Mouse (Mus musculus): ENCODE data around the gene Tha1.
A peak's percentile ranks its signal among the peaks of the same experiment; 100 is the strongest.
"Not testable (repeated sequence)": the region's sequence is repeated elsewhere in the genome, so short reads cannot be mapped to it uniquely, and the experiment has no call there.

Gene Tha1

DNA sequence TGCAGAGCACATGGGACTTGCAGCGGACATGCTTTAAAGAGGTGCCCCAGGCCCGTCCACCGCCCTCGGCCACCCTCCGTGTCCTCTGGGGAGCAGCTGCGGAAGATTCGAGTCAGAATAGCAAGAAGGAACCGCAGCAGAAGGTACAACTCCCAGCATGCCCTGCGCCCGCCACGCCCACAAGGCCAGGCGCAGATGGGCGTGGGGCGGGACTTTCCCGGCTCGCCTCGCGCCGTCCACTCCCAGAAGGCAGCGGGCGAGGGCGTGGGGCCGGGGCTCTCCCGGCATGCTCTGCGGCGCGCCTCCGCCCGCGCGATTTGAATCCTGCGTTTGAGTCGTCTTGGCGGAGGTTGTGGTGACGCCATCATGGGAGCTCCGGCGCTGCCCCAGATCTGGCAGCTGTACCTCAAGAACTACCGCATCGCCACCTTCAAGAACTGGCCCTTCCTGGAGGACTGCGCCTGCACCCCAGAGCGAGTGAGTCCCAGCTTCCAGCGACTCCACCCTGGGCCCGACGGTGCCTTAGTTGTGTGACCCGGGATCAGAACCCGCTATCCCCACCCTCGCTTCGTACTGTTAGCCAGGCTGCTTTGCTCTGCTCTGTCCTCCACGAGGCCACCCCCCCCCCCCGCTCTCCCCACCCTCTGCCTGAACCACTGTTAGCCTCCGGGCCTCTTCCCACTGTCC lies 24.2 kb downstream of the Tha1 start, which contains the start of gene Birc5:
Gene Birc5, plus strand, starts transcription at position 267 of the 687 bp plus-strand sequence.
- peak; percentile 94 to 97 for DNase-seq (ENCODE audit: low read depth in 2 of 2, low spot score in 2 of 2)

DNA sequence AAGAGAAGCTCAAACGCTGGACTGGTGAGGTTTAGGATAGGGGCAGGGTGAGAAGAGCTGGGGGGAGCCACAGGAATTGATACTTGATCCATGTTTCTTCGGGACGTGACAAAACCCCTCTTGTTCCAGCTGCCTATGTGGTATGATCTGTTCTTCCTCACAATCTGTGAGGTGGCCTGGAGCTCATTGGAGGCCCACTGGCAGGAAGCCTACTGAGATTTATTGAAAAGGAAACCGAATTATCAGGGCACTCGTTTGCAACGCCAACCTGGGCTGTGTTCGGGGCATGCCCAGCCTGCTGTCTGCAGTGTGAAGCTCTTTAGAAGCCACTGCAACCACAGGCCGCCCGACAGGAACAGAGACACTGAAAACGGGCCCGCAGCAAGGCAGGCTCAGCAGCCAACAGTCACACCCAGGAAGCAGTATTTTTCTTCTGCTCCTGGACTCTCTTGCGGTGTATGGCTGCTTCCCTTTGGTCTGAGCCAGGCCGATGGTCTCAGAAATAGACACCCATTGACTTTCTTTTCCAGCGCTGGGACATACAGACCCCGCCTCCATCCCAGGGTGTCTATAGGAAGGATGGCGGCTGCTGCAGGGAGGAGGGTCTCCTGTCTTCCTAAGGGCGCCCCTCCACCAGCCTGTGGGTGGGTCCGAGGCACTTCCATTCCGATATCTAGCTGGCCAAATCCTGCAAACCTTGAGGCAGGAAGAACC lies 24.9 kb downstream of the Tha1 start:
- peak; percentile 47 to 57 for DNase-seq (ENCODE audit: low read depth in 2 of 2, low spot score in 2 of 2)

DNA sequence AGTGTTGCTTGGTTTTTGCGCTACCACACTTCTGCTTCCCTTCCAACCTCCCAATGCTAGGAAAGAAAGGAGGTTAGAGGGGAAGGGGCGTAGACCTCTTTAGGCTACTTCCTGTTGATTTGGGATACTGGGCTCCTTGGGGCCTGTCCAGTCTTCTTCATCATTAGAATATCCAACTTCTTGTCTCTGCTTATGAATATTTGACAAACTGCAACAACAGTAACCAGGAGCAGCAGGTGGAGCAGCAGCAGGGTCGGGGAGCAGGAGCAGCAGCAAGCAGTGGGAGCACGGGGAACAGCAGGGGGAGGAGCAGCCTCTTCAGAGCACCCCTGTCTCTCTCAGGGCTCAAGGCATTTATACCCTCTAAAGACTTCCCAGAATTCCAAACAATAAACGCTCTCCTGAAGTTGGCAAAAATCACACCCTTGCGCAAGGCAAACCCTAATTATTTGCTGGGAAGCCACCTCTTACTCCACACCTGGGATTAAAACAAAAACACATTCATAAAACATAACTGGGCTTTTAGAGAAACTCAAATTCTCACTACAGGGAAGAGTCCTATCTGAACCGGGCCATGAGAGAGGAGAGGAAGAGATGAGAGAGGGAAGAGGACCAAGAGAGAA lies 25.6 kb downstream of the Tha1 start:
- no peak for DNase-seq (ENCODE audit: low read depth in 2 of 2, low spot score in 2 of 2)

DNA sequence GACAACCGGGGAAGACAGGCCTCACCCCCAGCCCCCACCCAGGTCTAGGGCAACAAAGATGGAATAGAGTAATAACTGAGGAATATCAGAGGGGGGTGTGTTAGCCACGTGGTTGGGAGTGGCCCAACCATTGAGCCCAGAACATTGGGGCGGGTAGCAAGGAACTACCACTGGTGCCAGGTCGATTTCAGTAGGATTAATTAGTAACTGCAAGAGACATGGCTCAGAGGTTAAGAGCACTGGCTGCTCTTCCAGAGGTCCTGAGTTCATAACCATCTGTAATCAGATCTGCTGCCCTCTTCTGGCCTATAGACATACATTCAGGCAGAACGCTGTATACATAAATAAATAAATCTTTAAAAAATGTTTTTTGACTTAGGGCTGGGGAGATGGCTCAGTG lies 26.6 kb downstream of the Tha1 start:
- no peak for DNase-seq (ENCODE audit: low read depth in 2 of 2, low spot score in 2 of 2)

DNA sequence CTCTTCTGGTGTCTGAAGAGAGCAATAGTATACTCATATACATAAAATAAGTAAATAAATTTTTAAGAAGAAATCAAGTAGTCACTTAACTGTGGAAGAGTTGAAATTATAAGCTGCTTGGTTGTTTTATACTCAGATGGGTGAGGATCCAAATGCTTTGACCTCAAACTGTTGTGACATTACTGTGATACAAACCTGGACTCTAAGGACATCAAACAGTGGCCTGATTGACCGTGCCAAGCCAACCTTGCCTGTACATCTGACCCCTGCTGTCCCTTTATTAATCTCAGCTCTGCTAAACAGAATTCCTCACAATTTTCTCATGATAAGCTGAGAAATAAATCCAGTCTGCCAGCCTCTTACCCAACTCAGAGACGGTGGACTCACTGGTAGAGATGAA lies 27.6 kb downstream of the Tha1 start:
- DNase-seq (ENCODE audit: low read depth in 2 of 2, low spot score in 2 of 2), result no peak

DNA sequence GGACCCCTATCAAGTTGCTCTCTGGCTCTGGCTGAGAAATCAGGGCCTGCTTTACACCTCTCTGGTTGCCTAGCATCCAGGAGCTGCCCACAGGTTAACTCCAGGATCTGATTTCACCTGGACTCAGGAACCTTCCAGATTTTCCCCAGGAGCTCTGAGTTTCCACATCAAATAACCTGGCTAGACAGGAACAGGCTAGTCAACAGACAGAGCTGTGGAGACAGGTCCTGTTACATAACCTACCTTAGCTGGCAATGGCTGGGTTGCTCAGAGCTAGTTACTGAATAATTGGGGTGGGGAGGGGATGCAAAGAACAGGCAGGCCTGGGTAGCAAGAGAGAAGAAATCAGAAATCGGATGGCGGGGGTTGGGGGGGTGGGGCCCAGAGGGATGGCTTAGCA lies 28.3 kb downstream of the Tha1 start:
- DNase-seq (ENCODE audit: low read depth in 2 of 2, low spot score in 2 of 2), result no peak

DNA sequence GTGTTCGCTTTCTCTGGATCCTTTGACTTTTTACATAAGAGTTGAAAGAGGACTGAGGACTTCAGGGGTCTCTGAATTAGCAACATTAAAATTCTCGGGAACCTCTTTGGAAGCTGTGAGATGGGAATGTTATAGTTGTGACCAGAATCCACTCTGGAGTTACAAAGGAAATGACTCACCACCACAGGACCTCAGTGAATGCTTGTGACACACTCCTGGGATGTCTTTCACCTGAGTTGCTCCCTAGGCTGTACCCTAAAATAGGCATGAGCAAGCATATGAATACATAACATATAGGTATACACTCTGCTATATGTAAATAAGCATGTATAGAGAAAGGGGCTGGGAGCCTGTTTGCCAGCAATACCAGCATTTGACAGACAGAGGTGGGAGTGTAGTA lies 29.8 kb downstream of the Tha1 start:
- no peak for DNase-seq (ENCODE audit: low read depth in 2 of 2, low spot score in 2 of 2)

DNA sequence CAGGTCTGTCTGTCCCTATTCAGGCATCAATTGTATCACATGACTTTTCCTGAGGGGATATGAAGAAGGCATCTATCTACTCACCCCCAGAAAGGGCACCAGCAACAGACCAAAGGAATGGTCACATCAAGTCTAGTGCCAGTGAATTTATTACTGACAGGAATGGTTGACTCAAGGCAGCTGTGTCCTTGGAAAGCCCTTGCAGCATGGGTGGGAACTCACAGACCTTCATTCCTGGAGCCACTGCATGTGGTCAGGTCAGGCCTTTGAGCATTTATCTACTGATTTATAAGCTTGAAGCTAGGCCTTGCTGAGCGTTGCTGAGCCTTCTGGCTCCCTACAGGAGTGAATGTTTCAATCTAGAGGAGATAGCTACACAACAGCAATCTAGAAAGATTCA lies 32.4 kb downstream of the Tha1 start:
- no peak for DNase-seq (ENCODE audit: low read depth in 2 of 2, low spot score in 2 of 2)

DNA sequence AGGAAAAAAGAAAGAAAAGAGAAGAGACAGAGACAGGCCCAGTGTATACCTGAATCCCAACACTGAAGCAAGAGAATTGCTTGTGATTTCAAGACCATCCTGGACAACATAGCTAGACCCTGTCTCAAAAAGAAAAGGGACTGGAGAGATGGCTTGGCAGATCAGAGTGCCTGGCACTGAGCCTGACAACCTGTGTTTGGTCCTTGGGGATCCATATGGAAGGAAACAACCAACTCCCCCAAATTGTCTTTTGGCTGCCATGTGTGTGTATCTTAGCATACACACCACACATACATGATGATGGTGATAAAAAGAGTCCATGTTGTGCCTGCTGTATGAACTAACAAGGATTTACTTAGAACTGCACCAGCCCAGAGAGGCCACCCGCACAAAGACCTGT lies 34.3 kb downstream of the Tha1 start:
- no peak for DNase-seq (ENCODE audit: low read depth in 2 of 2, low spot score in 2 of 2)

DNA sequence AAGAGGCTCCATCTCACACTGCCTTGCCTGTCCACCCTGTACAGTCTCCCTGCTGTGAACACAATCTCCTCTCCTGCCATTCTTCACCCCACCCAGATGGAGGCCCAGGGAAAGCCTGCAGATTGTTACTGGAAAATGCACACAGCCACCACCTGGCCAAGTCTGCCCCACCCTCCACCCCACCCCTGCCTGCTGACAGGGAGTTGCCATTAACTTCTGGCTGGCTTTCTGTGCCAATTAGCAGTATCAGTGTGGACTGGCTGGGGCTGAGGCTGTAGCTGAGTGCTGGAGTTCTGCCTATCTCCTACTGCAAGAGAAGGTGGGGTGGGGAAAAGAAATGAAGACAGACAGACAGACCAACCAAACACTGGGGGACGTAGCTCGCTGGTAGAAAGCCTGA lies 34.7 kb downstream of the Tha1 start:
- DNase-seq (ENCODE audit: low read depth in 2 of 2, low spot score in 2 of 2), result no peak

DNA sequence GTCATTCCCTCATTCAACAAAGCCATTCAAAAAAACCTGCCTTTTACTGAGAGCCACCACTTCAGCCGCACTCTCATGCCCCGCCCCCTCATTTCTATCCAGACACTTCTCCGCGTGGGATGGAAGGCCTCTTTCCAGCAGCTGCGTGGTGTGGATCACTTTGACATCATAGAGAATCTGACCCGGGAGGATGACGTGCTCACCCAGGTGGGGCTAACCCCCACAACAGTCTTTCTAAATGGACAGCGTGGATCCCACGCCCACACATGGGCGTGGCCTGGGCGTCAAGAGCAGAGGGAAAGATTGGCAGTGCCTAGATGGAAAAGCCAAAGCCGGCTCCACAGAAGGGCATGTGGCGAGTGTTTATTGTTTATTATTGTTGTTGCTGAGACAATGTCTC lies 37.0 kb downstream of the Tha1 start:
- DNase-seq (ENCODE audit: low read depth in 2 of 2, low spot score in 2 of 2), result no peak

DNA sequence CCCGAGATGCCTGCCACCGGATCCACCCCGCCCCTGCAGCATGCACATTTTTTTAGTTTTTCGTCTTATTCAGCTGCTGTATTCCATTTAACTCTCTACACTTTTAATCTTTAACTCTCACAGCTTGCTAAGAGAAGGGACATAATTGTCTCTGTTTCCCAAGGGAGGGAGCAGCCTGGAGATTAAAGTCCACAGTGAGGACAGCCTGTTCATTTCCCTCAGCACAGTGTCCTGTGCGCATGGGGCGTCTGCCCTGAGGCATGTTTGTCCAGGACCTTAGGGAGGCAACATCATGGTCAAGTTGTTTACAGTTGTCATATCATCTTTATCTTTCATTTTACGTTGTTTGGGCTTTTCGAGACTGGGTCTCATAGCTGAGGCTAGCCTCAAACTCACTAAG lies 39.2 kb downstream of the Tha1 start:
- no peak for DNase-seq (ENCODE audit: low read depth in 2 of 2, low spot score in 2 of 2)

DNA sequence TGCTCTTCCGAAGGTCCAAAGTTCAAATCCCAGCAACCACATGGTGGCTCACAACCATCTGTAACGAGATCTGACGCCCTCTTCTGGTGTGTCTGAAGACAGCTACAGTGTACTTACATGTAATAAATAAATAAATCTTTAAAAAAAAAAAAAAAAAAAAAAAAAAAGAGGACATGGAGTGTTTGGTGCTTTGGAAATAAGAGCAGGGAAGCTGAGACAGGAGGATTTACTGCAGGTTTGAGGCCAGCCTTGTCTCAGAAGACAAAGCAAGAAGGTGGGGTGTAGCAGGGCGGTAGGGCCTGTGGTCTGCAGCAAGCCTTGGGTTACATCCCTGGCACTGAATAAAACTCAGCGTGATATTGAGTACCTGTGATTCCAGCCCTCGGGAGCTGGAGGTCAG lies 39.8 kb downstream of the Tha1 start:
- DNase-seq (ENCODE audit: low read depth in 2 of 2, low spot score in 2 of 2), result not testable (repeated sequence)

DNA sequence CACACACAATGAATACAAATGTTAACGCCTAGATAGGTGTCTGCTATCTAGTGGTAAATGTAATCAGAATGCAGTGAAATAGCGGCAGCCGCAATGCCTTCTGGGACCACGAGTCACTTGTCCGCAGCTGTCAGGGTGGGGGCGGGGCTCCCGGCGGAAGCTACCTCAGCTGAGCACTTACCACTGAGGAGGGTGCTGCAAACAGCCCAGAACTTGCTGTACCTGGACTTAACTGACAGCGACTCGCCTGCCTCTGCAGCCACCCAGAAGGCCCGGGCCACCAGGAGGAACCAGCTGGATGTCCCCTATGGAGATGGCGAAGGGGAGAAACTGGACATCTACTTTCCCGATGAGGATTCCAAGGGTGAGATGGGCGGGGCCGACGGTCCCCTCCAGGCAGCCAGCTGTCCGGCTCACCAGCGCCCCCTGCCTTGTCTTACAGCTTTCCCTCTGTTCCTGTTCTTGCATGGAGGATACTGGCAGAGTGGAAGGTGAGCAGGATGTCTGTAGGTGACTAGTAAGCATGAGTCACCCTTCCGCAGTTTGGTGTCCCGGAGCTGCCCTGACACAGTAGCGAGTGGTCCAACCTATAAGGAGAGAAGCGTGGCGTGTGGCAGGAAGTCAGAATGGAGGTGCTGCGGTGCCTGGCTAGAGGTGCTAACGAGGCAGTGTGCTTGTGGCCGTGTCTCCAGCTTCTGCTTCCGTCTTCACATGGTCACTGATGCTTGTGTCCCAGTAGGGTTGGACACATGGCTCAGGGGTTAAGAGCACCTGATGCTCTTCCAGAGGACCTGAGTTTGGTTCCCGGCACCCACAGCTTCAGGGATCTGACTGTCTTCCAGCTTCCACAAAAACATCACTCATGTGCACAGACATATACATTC lies 41.0 kb downstream of the Tha1 start:
- DNase-seq (ENCODE audit: low read depth in 2 of 2, low spot score in 2 of 2), result peak; percentile 88 to 94

DNA sequence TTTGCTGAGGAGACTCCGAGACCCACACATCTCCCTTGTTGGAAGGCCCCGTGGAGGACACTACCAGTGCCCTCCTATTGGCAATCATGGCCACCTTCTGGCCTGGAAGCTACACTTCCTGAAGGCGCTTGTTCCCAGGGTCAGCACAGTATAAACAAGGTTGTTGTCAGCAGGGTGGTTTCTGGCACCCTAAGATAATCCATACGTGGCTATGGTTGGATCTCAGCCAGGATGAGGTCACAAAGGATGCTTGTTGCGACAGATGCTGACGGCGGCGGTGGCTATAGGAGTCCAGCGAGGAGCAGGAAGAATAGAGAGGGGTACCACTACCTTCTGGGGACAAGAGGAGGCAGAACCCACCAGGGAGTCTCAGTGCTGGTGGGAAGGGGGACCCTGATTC lies 42.9 kb downstream of the Tha1 start:
- DNase-seq (ENCODE audit: low read depth in 2 of 2, low spot score in 2 of 2), result no peak

DNA sequence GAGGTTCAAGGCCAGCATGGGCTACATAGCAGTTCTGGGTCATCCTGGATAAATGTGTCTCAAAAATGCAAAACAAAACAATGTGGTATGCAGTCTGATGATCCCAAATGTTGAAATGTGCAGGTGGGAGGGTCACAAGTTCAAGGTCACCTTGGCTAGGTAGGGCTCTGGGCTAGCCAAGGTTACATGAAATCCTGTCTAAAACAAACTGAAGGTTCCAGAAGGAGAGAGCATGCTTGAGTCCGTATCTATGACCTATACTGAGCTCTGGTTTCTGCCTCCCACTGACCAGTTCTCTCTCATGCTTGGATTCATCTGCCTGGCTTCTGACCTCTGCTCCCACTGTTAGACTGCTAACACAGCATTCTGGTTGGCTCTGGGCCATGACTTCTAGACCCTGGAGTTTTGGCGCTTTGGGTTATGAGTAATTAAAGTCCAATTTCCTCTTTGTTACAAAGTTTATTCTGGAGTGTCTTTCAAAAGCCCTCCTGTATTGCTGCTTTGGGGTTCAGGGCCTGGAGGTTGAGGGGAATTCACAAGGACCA lies 43.5 kb downstream of the Tha1 start:
- no peak for DNase-seq (ENCODE audit: low read depth in 2 of 2, low spot score in 2 of 2)

DNA sequence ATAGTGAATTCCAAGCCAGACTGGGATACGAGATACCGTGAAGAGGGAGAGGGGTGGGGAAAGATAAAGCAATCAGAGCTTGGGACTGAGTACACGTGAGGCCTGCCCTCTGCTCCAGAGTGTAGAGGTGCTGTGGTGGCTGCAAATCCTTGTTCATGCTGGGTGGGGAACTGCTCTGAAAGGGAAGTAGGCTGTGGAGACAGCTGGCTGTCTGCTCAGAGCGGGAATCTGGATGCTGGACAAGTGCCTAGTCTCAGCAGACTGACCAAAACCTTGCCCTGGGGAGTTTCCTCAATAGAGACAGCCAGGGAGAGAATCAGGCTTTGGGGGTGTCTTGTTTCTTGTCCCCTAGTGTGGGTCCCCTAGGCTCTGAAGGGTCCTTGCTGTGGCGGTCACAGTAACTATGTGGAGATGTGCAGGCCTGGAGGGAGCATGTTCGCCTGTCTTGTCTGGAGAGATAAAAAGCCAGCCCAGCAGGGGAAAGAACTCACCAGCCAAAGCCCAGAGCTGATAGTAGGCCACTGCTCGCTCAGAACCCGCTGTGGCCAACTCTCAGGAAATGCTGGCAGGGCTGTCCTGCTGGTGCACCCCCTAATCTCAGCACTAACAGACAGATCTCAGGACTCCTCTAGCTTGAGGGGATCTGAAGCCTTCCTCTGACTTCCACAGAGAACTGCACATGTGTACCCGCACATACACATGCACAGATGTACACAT lies 44.2 kb downstream of the Tha1 start:
- DNase-seq (ENCODE audit: low read depth in 2 of 2, low spot score in 2 of 2), result no peak

DNA sequence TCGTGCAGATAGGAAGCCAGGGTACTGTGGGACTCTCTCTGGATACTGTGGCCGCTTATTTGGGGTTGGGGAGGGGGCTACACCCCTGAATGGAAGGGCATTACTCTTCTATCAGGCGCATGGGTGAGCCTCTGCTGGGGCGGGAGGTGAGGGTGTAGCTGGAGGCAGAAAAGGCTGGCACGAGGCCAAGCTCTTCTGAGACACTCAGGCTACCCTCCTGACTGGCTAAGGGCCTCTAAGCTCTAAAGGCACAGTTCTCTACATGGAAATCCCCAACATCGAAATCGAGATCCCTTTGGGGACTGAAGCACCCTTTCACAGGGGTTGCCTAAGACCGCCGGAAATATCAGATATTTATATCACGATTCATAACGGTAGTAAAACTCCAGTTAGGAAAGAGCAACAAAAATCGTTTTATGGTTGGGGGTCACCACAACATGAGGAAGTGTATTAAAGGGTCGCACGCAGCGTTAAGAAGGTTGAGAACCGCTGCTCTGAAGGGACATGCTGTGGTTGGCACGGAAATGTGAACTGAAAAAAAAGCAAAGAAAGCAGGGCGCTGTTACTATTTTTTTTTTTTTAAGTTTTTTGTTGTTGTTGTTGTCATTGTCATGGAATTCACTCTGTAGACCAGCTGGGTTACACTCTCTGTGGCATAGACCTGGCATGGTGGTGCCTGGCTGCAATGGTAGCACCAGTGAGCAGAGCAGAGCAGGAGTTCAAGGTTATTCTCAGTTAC lies 45.0 kb downstream of the Tha1 start:
- peak; percentile 40 to 48 for DNase-seq (ENCODE audit: low read depth in 2 of 2, low spot score in 2 of 2)

DNA sequence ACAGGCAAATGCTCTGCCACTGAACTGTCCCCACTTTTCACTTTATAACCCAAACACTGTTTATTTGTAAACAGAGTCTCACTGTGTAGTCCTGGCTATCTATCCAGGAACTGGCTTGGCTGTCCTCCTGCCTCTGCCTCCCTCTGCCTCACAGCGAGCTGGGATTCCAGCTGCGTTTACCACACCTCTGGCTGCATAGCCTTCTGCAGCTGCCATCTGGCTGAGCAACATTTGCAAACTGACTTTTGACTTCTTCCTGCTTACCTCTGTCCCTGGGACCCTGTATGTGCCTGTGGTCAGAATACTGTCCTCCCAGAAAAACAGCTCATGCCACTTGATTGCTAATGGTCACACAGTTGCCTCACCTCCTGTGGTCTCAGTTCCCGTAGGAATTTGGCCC lies 45.9 kb downstream of the Tha1 start:
- no peak for DNase-seq (ENCODE audit: low read depth in 2 of 2, low spot score in 2 of 2)

DNA sequence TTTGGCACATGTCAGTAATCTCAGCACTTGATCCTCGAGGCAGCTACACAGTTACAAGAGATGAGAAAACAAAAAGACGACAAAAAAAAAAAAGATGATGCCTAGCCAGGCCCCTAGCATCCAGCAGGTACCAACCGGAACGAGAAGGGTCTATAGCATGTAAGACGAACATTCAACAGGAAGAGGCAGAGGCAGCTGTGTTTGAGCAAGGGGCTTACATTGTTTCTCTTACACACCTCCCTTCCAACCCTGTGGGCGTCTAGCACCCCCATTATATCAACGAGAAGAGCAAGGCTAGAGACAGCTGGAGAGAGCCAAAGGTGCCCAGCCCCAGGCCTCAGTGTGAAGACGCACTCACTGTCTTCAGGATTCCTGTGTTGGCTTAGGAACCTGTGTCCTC lies 46.4 kb downstream of the Tha1 start:
- DNase-seq (ENCODE audit: low read depth in 2 of 2, low spot score in 2 of 2), result no peak
